Mouse (Mus musculus) adrenal gland, postnatal 10 days (tissue): ENCODE results near the gene Klk6. TPM values are rescaled to one million over a fixed set of nuclear protein-coding genes. Genes with fewer than 3 reads are reported as not detected.

ENCODE experiments used
- DNase-seq: peaks from one replicate; pipeline ENCODE4 v3.0.0; 2021; ENCODE audit warnings: mixed read lengths
- total RNA-seq, 2 experiments: library from RNA; stranded (reverse); gene quantifications; 2 replicates each; pipeline ENCODE4 v1.2.3; 2021

Klk6 gene
- total RNA-seq, 2 experiments from 2014 or later: not detected

- no peak for DNase-seq
These were observed 2.7 kb upstream of the Klk6 start for GRCm38 (mm10) chr7:43821581-43821980.

GRCm38 (mm10) chr7:43826056-43826455, 1.8 kb downstream of the Klk6 start:
- no peak for DNase-seq

DNA sequence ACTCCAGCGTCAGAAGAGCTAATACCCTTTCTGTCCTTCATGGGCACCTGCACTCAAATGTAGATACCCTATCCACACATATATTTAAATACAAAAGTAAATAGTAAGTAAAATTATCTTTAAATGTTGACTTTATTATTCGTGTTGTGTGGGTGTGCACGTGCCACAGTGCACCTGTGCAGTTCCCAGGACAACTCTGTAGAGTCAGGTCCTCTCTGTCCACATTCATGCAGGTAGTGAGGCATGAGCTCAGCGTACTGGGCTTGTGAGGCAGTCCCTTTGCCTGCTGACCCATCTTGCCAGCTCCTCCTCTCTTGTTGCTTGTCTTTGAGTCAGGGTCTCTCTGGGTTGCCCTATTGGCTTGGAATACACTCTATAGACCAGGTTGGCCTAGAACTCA, 3.4 kb downstream of the Klk6 start:
- DNase-seq: no peak

DNA sequence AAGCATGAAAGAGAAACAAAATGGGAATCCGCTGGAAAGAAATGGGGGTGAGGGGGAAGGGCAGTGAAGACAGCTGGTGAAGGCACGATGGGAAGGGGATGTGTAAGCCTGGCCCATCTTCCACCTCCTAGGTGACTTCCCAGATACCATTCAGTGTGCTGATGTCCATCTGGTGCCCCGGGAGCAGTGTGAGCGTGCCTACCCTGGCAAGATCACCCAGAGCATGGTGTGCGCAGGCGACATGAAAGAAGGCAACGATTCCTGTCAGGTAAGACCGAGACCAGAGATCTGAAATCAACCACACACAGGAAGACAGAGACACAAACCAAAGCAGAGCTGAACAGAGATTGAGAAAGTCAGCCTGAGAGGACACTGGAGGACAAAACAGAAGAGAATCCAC, 4.7 kb downstream of the Klk6 start:
- DNase-seq: no peak

GRCm38 (mm10) chr7:43841701-43842100, 17.4 kb downstream of the Klk6 start, which contains the start of gene Klk5:
Gene Klk5, plus strand, starts transcription at chr7:43841971.
- DNase-seq: no peak

DNA sequence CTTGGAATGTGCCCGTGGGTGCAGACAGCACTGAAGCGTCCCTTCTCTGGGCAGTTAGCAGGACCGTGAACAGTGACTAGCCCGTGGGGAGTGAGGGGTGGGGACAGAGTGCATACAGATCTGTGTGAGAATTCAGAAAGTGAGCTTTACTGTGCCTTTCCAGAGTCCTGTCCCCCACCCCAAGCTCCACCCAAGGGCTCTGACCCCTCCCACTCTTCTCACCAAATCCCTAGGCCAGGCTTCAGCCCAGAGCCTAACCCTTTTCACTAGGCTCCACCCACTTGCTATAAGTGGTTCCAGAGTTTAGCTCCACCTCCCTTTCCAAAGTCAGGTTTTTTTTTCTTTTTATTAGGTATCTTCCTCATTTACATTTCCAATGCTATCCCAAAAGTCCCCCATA, 19.5 kb downstream of the Klk6 start:
- no peak for DNase-seq

DNA sequence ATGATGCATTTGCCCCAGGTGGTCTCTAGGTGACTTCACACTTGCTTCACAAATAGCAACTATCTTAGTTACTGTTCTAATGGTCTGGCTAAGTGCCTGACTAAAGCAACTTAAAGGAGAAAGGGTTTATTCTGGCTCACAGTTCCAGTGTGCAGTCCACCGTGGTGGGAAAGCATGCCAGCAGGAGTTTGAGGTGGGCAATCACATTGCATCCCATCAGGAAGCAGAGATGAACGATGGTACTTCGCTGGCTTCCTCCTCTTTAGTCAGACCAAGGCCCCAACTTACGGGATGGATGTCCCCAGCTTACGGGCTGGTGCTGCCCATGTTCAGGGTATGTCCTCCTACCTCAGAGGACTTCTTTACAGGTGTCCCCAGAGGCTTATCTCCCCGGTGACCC, 27.3 kb downstream of the Klk6 start:
- no peak for DNase-seq

- DNase-seq: no peak
These were observed 30.5 kb downstream of the Klk6 start for GRCm38 (mm10) chr7:43854642-43855380.

- DNase-seq: no peak
These were observed 31.4 kb downstream of the Klk6 start for GRCm38 (mm10) chr7:43855709-43856108.

DNA sequence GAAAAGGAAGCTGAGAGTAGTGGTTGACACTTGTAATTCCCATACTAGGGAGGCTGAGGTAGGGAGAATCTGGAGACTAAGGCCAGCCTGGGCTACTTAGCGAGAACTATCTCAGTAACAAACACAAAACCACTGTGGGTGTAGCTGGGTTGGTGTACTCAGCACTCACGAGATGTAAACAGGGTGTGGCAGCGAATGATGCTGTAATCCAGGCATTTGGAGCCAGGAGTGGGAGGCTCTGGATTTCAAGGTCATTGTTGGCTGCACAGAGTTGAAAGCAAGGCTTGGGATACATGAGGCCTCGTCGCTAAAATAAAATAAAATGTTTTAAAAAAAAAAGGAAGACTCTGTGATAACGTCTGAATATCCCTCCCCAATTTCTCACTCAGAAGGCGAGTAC, 32.0 kb downstream of the Klk6 start:
- DNase-seq: no peak

DNA sequence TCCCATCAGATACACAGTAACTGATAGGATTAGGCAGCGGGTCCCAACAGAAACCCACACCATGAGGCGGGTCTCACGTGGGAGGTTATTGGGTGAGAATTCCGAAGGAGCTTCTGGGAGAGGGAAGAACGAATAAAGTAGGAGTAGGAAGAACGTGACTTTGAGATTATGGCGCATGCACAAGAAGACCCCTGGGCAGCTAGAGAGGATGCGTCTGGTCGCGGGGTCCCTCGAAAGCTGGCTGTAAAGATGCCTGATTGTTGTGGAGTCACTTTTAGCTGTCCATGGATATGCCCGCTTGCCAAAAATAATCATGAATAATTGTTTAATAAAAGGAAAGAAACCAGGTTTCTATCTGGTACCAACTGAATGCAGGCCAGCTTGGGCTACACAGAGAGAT, 33.2 kb downstream of the Klk6 start:
- DNase-seq: no peak

DNA sequence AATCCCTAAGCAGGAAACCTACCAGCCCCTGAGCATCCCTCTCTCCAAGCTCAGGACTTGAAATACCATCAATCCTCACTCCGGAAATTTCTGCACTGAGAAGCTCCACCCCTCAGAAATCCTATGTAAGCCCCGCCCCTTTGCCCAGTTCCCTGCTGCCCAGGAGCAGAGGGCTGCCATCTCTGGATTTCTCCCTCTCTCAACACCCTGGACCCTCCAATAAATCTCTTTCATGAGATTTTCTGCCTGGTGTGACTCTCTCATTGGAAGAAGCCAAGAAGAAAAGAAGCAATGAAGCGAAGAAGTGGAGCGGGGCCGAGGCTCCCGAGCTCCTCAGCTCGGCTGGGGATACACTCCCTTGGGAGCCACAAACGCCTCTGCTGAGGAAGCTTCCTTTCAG, 36.1 kb downstream of the Klk6 start:
- DNase-seq: no peak

DNA sequence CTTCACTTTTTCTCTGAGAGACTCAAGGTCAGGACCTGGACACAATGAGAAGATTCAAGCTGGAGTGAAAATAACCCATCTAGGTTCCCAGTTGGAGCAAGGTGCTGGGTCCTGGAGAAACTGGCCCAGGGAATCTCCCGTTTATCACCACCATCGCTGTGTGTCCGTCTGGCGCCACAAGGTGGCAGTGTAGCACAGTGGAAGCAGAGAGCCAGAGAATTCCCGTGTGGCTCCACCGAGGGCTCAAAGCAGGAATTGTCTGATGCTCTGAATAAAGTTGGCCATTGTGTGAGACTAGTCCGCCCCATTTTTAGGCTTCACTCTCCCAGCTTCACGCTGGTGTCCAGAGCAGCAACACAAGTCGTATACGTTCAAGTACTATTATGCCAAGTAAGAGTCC, 48.9 kb downstream of the Klk6 start:
- peak; percentile 83 for DNase-seq

- no peak for DNase-seq
These were observed 49.4 kb downstream of the Klk6 start for GRCm38 (mm10) chr7:43873674-43874073.

GRCm38 (mm10) chr7:43874868-43875375, 50.6 kb downstream of the Klk6 start:
- DNase-seq: no peak

DNA sequence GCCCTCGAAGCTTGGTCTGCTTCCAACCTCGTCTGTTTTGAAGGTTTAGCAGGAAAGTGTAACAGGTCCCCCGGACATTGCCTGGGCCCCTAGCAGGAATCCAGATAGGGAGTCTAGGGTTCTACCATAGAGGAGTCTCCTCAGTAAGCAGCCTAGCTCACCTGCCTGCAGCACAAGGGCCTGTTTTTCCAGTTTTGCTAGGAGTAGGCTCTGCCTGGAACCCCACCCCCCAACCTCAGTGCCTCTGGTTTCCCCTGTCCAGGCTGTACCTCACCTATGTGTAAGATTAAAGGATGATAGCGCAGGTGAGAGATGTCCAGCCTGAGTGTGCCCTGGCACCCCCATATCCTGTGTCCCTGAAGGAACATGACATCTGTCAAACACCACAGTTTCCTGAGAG, 52.1 kb downstream of the Klk6 start:
- no peak for DNase-seq

DNA sequence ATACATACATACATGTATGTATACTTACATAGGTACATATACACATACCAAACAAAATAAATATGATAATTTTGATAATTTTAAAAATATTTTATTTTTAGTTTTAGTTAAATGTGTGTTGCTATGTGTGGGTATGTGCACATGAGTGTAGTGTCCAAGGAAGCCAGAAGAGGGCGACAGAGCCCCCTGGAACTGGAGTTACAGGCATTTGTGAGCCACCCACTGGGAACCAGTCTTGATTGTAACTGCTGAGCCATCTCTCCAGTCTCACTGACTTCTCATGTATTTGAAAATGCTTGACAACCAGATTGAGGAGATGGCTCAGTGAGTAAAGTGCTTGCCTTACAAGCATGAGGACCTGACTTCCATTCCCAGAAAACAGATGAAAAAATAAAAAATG, 54.0 kb downstream of the Klk6 start:
- no peak for DNase-seq

DNA sequence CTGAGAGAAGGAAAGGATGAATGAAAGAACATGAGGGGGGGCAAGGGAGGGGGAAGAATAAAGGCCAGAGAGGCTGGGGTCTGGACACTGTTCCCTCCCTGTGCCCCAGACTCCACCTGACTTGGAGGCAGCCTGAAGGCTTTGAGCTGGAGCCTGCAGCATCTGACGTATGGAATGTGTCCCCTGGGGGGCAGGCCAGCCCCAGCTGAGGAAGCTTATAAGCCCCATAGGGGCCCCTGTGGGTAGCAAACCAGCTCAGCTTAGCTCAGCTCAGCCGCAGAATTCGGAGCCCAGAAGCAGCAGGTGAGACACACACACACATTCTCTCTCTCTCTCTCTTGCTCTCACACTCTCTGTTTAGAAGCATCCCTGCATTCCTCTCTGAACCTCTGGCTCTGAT, 56.6 kb downstream of the Klk6 start, which contains the start of gene Klk4:
Klk4 (plus strand) TSS at position 249 of the 400 bp plus-strand sequence.
- no peak for DNase-seq

Other genes starting within 250 kb of the Klk6 start
- gene Zfp719, start 244.9 kb upstream of the Klk6 start, total RNA-seq: 10 to 100 TPM; 10.8 to 12.5 TPM
- gene Zfp819, start 217.3 kb upstream of the Klk6 start, total RNA-seq: under 1 TPM in 1 of 2 experiments, not detected in 1; 0.27 TPM
- gene Ceacam18, start 189.8 kb upstream of the Klk6 start, total RNA-seq: not detected
- 1 to 10 TPM; 1.1 to 1.6 TPM for gene Siglece, start 164.3 kb upstream of the Klk6 start, total RNA-seq
- 1 to 10 TPM; 9.7 to 9.8 TPM for gene Ctu1, start 152.5 kb upstream of the Klk6 start, total RNA-seq
- under 1 TPM in 1 of 2 experiments, not detected in 1; 0.24 TPM for gene Klk14, start 134.1 kb upstream of the Klk6 start, total RNA-seq
- gene Klk13, start 111.9 kb upstream of the Klk6 start, total RNA-seq: not detected
- gene Klk12, start 55.6 kb upstream of the Klk6 start, total RNA-seq: not detected
- under 1 TPM in 1 of 2 experiments, not detected in 1; 0.27 TPM for gene Klk11, start 49.9 kb upstream of the Klk6 start, total RNA-seq
- gene Klk10, start 43.5 kb upstream of the Klk6 start, total RNA-seq: under 1 TPM; 0.45 to 0.79 TPM
- not detected for gene Klk9, start 32.6 kb upstream of the Klk6 start, total RNA-seq
- gene Klk8, start 26.9 kb upstream of the Klk6 start, total RNA-seq: 1 to 10 TPM; 7.0 to 7.3 TPM
- gene Klk7, start 13.2 kb upstream of the Klk6 start, total RNA-seq: not detected
- not detected for gene Klk5, start 17.5 kb downstream of the Klk6 start, total RNA-seq
- gene Klk4, start 56.7 kb downstream of the Klk6 start, total RNA-seq: under 1 TPM; 0.21 to 0.24 TPM
- gene Klk15, start 109.2 kb downstream of the Klk6 start, total RNA-seq: not detected
- gene Klk1b8, start 126.2 kb downstream of the Klk6 start, total RNA-seq: not detected
- gene Klk1b1, start 142.3 kb downstream of the Klk6 start, total RNA-seq: not detected
- not detected for gene Klk1b9, start 151.6 kb downstream of the Klk6 start, total RNA-seq
- not detected for gene Klk1b11, start 171.4 kb downstream of the Klk6 start, total RNA-seq
- not detected for gene Klk1b26, start 187.7 kb downstream of the Klk6 start, total RNA-seq
- under 1 TPM in 1 of 2 experiments, not detected in 1; 0.30 TPM for gene Klk1b27, start 227.8 kb downstream of the Klk6 start, total RNA-seq